Mouse (Mus musculus): Measurements from ENCODE around the gene Gm11937. TPM values are rescaled to one million over a fixed set of nuclear protein-coding genes. Genes with fewer than 3 reads are reported as not detected.

Gene Gm11937
- not detected for polyA plus RNA-seq (2017; shearing (Covaris generic))

GRCm38 (mm10) chr11:99610089-99610488 lies at the start of gene Gm11937:
TSS of gene Gm11937 (minus strand) at chr11:99610189.

GRCm38 (mm10) chr11:99658467-99659010 lies 48.5 kb upstream of the Gm11937 start, which contains the start of gene Gm11563:
TSS of gene Gm11563 (minus strand) at chr11:99658960.

GRCm38 (mm10) chr11:99650136-99650535 lies 40.1 kb upstream of the Gm11937 start, which contains the start of gene Gm11555:
TSS of gene Gm11555 (minus strand) at chr11:99650236.

GRCm38 (mm10) chr11:99643635-99644139 lies 33.7 kb upstream of the Gm11937 start, which contains the start of gene Krtap4-7:
TSS of gene Krtap4-7 (minus strand) at chr11:99644089.

GRCm38 (mm10) chr11:99634653-99635134 lies 24.7 kb upstream of the Gm11937 start, which contains the start of gene Krtap4-2:
TSS of gene Krtap4-2 (minus strand) at chr11:99635084.

GRCm38 (mm10) chr11:99628138-99628537 lies 18.1 kb upstream of the Gm11937 start, which contains the start of gene Krtap4-1:
TSS of gene Krtap4-1 (minus strand) at chr11:99628238.

GRCm38 (mm10) chr11:99620335-99620734 lies 10.3 kb upstream of the Gm11937 start, which contains the start of gene Gm11562:
TSS of gene Gm11562 (minus strand) at chr11:99620435.

GRCm38 (mm10) chr11:99614796-99615363 lies 4.9 kb upstream of the Gm11937 start, which contains the start of gene Krtap2-4:
TSS of gene Krtap2-4 (minus strand) at chr11:99614846.

GRCm38 (mm10) chr11:99603208-99603607 lies 6.8 kb downstream of the Gm11937 start, which contains the start of gene Gm11938:
TSS of gene Gm11938 (minus strand) at chr11:99603308.

GRCm38 (mm10) chr11:99597742-99598141 lies 12.2 kb downstream of the Gm11937 start, which contains the start of gene Krtap9-3:
TSS of gene Krtap9-3 (minus strand) at chr11:99598105.

GRCm38 (mm10) chr11:99590981-99591380 lies 19.0 kb downstream of the Gm11937 start, which contains the start of gene Krtap1-3:
TSS of gene Krtap1-3 (minus strand) at chr11:99591339.

GRCm38 (mm10) chr11:99583245-99583704 lies 26.7 kb downstream of the Gm11937 start, which contains the start of gene Krtap1-4:
TSS of gene Krtap1-4 (minus strand) at chr11:99583654.

GRCm38 (mm10) chr11:99580636-99581035 lies 29.4 kb downstream of the Gm11937 start, which contains the start of gene Krtap1-5:
TSS of gene Krtap1-5 (minus strand) at chr11:99581016.

GRCm38 (mm10) chr11:99566530-99566929 lies 43.5 kb downstream of the Gm11937 start, which contains the start of gene Krtap3-1:
TSS of gene Krtap3-1 (minus strand) at chr11:99566630.

Other genes with a start within 250 kb of the Gm11937 start
- not detected for gene Krt28, start 235.3 kb downstream of the Gm11937 start, polyA plus RNA-seq (2017; shearing (Covaris generic))
- 1 to 10 TPM; 8.0 to 9.9 TPM for gene Krt10, start 220.8 kb downstream of the Gm11937 start, polyA plus RNA-seq (2017; shearing (Covaris generic))
- gene Krt12, start 187.9 kb downstream of the Gm11937 start, polyA plus RNA-seq (2017; shearing (Covaris generic)) = under 1 TPM in 1 of 2 experiments, not detected in 1; 0.11 TPM
- gene Krt20, start 172.0 kb downstream of the Gm11937 start, polyA plus RNA-seq (2017; shearing (Covaris generic)) = not detected
- not detected for gene Krt23, start 117.1 kb downstream of the Gm11937 start, polyA plus RNA-seq (2017; shearing (Covaris generic))
- under 1 TPM in 1 of 2 experiments, not detected in 1; 0.36 TPM for gene Krt39, start 88.9 kb downstream of the Gm11937 start, polyA plus RNA-seq (2017; shearing (Covaris generic))
- under 1 TPM in 1 of 2 experiments, not detected in 1; 0.38 TPM for gene Krt40, start 67.0 kb downstream of the Gm11937 start, polyA plus RNA-seq (2017; shearing (Covaris generic))
- gene Krtap3-3, start 59.3 kb downstream of the Gm11937 start, polyA plus RNA-seq (2017; shearing (Covaris generic)) = not detected
- gene Krtap3-2, start 53.3 kb downstream of the Gm11937 start, polyA plus RNA-seq (2017; shearing (Covaris generic)) = not detected
- gene Gm11939, start 50.7 kb downstream of the Gm11937 start, polyA plus RNA-seq (2017; shearing (Covaris generic)) = 1 to 10 TPM in 1 of 2 experiments, not detected in 1; 1.1 TPM
- gene Krtap3-1, start 43.6 kb downstream of the Gm11937 start, polyA plus RNA-seq (2017; shearing (Covaris generic)) = not detected
- gene Krtap1-5, start 29.2 kb downstream of the Gm11937 start, polyA plus RNA-seq (2017; shearing (Covaris generic)) = not detected
- not detected for gene Krtap1-4, start 26.5 kb downstream of the Gm11937 start, polyA plus RNA-seq (2017; shearing (Covaris generic))
- gene Krtap1-3, start 18.9 kb downstream of the Gm11937 start, polyA plus RNA-seq (2017; shearing (Covaris generic)) = under 1 TPM in 1 of 2 experiments, not detected in 1; 0.27 TPM
- not detected for gene Krtap9-3, start 12.1 kb downstream of the Gm11937 start, polyA plus RNA-seq (2017; shearing (Covaris generic))
- gene Gm11938, start 6.9 kb downstream of the Gm11937 start, polyA plus RNA-seq (2017; shearing (Covaris generic)) = not detected
- gene Krtap2-4, start 4.7 kb upstream of the Gm11937 start, polyA plus RNA-seq (2017; shearing (Covaris generic)) = not detected
- not detected for gene Gm11562, start 10.2 kb upstream of the Gm11937 start, polyA plus RNA-seq (2017; shearing (Covaris generic))
- not detected for gene Krtap4-1, start 18.0 kb upstream of the Gm11937 start, polyA plus RNA-seq (2017; shearing (Covaris generic))
- gene Krtap4-2, start 24.9 kb upstream of the Gm11937 start, polyA plus RNA-seq (2017; shearing (Covaris generic)) = not detected
- gene Krtap4-7, start 33.9 kb upstream of the Gm11937 start, polyA plus RNA-seq (2017; shearing (Covaris generic)) = not detected
- gene Gm11555, start 40.0 kb upstream of the Gm11937 start, polyA plus RNA-seq (2017; shearing (Covaris generic)) = not detected
- not detected for gene Gm11563, start 48.8 kb upstream of the Gm11937 start, polyA plus RNA-seq (2017; shearing (Covaris generic))
- not detected for gene Krtap4-6, start 55.8 kb upstream of the Gm11937 start, polyA plus RNA-seq (2017; shearing (Covaris generic))
- not detected for gene Gm14190, start 80.6 kb upstream of the Gm11937 start, polyA plus RNA-seq (2017; shearing (Covaris generic))
- not detected for gene Gm14180, start 124.1 kb upstream of the Gm11937 start, polyA plus RNA-seq (2017; shearing (Covaris generic))
- gene Gm11595, start 162.7 kb upstream of the Gm11937 start, polyA plus RNA-seq (2017; shearing (Covaris generic)) = under 1 TPM in 1 of 2 experiments, not detected in 1; 0.32 TPM
- not detected for gene Krtap4-8, start 170.5 kb upstream of the Gm11937 start, polyA plus RNA-seq (2017; shearing (Covaris generic))
- not detected for gene Krtap4-9, start 175.0 kb upstream of the Gm11937 start, polyA plus RNA-seq (2017; shearing (Covaris generic))
- gene Gm11596, start 183.3 kb upstream of the Gm11937 start, polyA plus RNA-seq (2017; shearing (Covaris generic)) = not detected
- not detected for gene Gm11569, start 188.7 kb upstream of the Gm11937 start, polyA plus RNA-seq (2017; shearing (Covaris generic))
- gene Gm11554, start 194.3 kb upstream of the Gm11937 start, polyA plus RNA-seq (2017; shearing (Covaris generic)) = not detected
- gene Krtap4-13, start 199.7 kb upstream of the Gm11937 start, polyA plus RNA-seq (2017; shearing (Covaris generic)) = not detected
- not detected for gene Gm11564, start 205.5 kb upstream of the Gm11937 start, polyA plus RNA-seq (2017; shearing (Covaris generic))
- not detected for gene 2300003K06Rik, start 227.9 kb upstream of the Gm11937 start, polyA plus RNA-seq (2017; shearing (Covaris generic))
- gene Krtap4-16, start 241.4 kb upstream of the Gm11937 start, polyA plus RNA-seq (2017; shearing (Covaris generic)) = not detected
- gene Gm11568, start 247.7 kb upstream of the Gm11937 start, polyA plus RNA-seq (2017; shearing (Covaris generic)) = under 1 TPM in 1 of 2 experiments, not detected in 1; 0.55 TPM